Mouse (Mus musculus) right cerebral cortex, postnatal 36 days (tissue): ENCODE results near the gene Bag5.
"Not testable (repeated sequence)": the region's sequence is repeated elsewhere in the genome, so short reads cannot be mapped to it uniquely, and the experiment has no call there.

Experiments used
- DNase-seq, 2 experiments: peaks; one replicate each; pipeline ENCODE4 v3.0.0; 2022; ENCODE audit warnings: low spot score in 2 of 2, mixed read lengths in 1 of 2

Gene Bag5

DNA sequence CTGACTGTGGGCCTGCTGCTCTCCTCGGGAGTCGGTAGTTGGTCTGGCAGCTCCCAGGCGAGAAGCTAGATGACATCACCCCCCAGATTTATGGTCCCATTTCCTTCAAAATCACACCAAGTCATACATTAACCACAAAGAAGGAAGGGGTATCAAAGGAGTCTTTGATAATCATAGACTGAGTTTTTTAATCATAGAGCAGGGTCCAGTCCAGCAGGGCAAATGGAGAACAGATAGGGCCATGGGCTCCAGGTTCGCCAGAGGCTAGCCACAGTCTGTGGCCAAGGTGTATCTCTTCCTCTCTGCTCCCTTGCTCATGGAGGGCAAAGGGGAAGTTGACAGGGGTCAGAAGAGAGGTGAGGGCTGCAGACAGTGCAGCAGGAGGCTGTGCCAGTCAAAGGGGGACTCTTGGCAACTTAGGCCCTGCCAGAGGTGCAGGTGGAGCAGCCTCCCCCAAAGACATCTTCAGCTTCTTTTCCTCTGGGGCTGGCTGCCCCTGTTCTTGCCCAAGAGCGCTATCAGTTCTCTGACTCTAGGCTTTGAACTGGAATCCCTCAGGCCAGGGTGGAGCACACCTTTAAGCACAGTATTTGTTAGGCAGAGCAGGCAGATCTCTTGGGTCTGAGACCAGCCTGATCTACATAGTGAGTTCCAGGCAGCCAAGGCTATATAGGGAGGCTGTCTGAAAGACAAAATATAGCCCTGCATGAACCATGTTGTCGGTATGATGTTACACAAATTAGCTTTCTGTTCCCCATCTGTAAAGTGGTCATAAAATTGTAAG lies 37.1 kb downstream of the Bag5 start:
- DNase-seq = no peak

GRCm38 (mm10) chr12:111674850-111675486 lies 38.1 kb downstream of the Bag5 start:
- DNase-seq = no peak

DNA sequence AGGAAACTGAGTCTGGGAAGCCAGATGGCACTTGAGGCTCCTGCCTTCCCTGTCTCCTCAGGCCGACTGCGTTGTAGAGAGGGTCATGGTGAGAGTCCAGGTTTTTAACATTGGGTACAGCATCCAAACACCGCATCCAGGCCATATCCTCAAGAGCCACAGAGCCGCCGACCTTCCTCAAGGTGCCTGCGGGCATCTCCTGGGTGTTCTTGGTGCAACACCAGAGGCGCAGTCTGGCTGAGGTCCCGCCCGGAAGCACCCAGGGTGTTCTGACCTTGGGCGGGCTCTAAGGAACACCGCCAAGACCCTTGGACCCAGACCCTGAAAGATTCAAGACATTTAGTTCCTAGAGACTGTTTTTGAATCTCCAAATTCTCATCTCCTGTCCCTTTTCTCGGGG lies 40.5 kb downstream of the Bag5 start:
- no peak for DNase-seq

DNA sequence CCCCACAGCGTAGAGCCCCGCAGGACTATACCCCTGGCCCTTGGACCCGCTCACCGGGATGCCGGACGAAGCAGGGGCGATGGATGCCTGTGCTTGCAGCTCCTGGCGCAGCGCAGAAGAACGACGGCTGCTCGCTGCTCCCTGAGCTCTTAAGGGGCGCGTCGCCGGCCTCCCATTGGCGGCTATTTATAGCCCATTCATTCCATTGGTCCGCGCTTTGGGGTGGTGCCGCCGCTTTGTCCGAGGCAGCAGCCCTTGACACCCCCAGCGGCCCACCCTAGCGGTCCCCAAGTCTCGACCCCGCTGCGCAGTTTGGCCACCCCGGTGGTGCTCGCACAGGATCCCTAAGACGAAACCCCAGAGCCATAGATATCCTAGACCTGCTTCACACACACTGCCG lies 40.9 kb downstream of the Bag5 start, which contains the start of gene Ckb:
Gene Ckb, minus strand, starts transcription at position 163 of the 400 bp plus-strand sequence.
- peak; percentile 89 to 93 for DNase-seq

DNA sequence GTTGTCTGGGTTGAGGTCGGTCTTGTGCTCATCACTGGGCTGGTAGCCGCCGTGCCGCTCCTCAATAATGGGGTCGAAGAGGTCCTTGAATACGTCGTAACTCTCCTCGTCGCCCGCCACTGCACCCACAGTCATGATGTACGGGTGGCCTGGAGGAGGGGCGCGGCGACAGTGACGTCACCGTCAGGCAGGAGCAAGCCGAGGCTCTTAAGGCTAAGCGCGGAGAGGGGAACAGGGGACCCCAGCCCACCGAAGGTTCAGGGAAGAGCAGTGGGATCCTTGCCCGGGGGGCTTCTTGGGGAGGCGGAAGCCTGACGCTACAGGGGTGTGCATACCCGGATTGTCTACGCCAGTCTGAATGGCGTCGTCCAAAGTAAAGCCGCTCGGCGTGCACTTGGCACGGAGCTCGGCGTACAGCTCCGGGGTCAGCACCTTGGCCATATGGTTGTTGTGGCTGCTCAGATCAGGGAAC lies 41.6 kb downstream of the Bag5 start:
- DNase-seq = peak; percentile 75 to 81

DNA sequence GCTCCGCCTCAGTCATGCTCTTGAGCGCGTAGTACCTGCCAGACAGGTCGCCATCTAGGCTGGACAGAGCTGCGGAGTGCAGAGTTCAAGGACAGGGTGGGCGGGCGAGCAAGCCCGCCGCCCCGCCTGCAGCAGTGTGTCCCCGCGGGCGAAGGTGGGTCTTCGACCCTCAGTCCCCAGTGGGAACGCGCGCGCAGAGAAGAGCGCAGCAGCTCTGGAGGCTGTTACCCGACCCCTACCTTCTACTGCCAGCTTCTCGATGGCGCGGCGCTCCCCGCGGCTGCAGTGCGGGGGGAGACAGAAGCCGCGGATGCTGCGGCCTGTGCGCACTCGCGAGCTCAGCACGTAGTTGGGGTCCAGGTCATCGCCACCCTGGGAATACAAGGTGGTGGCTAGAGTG lies 42.1 kb downstream of the Bag5 start:
- no peak for DNase-seq

DNA sequence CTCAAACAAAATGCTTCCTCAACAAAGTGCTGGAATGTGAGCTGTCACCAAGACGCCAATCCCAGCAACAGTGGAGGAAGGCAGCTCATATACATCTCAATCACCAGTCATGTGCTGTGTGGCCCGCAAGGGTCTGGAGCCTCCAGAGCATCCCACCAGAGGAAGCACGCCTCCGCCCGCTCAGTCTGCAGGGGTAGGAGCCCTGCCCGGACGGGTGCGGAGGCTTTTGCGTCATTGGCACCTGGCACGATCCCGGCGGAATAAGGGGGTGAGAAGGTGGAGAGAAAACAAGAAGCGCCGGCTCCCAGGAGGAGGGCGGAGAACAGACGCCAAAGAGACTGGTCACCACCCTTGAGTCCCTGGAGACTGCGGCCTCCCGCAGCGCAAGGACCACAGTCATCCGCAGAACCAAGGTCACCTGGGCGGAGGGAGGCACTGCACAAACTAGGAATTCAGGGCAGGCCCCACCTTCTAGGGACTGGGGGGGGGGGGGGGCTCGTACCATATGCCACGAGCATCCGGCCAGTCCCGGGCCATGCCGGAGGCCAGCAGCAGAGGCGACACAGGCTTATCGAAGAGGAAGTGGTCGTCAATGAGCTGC lies 42.6 kb downstream of the Bag5 start:
- no peak for DNase-seq

GRCm38 (mm10) chr12:111669961-111670360 lies 43.1 kb downstream of the Bag5 start:
- DNase-seq = no peak

- no peak for DNase-seq
These were observed 43.9 kb downstream of the Bag5 start for GRCm38 (mm10) chr12:111669000-111669788.

- DNase-seq = peak; percentile 94
These were observed 44.6 kb downstream of the Bag5 start for GRCm38 (mm10) chr12:111668457-111668912.

DNA sequence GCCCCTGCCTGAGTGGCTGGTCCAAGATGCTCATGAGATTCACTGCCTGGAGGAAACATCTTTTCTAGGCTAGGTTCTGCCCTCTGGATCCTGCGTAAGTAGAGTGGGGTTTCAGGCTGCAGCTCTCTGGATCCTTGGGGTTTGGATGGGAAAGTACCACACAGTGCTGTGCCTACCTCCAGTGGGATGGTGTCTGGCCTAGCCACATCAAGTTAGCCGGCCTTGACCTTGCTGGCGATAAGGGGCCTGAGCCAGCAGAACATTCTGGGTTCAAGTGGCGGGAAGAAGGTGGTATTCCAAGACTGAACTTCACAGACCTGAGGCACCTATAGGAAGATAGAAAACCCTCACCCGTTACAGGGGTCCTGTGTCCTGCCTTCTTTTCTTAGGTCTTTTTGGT lies 45.6 kb downstream of the Bag5 start:
- no peak for DNase-seq

- DNase-seq = peak; percentile 81 to 87
These were observed 46.7 kb downstream of the Bag5 start for GRCm38 (mm10) chr12:111666380-111666779.

DNA sequence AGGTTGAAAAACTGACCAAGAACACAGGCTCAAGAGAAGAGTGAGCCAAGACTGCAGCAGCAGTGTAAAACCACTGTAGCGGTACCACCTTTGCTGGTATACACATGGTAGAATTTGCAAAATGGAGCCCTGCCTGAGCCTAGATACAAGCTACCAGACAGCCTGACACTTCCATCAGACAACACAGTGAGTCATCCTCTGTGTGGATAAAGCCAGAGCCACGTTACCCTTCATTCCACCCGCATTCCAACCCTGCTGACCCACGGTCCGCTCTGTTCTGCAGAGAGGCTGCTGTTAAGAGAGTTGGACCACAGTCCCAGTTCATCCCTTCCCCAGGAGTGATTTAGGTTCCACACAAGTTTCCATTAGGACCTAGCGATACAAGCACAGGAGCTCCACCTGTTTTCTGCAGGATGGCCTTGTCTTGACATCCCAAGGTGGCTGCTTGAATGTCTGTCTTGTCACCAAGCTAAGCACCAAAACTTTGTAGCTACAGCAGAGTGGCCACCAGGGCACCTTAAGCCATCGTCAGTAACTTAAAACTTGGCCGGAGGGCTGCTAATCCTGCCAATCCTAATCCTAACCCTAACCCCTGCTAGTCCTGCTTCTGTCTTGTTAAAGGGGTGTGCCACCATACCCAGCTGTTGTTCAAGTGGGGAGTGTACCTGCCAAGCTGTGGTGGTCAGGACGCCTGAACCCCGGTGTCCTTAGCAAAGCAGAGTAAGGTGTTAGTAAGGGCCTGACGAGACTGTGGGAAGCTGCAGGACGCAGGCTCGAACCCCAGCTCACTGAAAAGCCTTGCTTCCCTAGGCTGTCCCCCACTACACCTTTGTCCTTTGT lies 47.8 kb downstream of the Bag5 start:
- DNase-seq = no peak

DNA sequence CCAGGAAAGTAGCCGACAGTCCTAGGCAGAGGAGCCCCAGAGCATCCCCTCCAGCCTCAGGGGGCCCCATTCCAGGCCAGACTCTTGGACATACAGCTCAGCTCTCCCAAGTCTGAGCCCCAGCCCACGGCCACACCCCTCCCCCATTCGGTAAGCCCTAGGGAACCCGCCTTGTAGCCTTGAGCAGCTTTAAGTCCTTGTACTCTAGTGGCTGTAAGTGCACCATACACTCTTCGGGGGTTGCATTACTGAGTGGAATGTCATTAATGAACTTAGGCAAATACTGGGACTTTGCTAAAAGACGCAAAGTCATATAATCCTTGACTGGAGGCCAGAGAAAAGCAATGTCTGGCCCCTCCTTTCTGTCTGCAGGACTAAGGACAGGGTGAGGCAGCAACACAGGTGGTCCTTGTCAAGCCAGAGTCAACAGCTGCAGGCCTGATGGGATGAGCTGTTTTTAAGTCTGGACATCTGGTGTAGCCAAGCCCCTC lies 48.9 kb downstream of the Bag5 start:
- DNase-seq = no peak

- DNase-seq = no peak
These were observed 49.6 kb downstream of the Bag5 start for GRCm38 (mm10) chr12:111663228-111664143.

DNA sequence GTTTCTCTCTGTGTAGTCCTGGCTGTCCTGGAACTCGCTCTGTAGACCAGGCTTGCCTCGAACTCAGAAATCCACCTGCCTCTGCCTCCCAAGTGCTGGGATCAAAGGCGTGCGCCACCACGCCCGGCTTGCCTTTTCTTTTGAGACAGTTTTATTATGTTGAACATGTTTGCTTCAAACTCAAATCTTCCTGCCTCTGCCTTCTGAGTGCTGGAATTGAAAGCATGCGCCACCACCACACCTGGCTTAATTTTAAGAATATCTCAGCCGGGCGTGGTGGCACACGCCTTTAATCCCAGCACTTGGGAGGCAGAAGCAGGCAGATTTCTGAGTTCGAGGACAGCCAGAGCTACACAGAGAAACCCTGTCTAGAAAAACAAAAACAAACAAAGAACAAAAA lies 51.5 kb downstream of the Bag5 start:
- not testable (repeated sequence) for DNase-seq

DNA sequence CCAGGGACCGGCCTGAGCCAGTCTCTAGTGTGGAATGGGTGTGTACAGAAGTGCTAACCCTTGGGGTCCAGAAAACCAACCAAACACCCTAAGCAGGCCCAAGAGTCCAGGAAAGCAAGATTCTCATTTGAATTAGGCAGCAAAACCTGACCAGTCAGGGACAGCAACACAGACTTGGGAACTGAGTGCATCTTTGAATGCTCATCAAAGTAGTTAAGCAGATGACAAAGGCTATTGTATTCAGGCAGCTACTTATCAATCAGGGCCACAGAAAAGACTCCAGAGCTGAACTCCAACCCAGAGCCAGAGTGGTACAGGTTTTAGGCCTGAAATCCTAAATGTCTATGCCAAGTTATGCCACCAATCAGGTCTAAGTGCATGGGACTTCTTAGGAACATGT lies 52.4 kb downstream of the Bag5 start:
- no peak for DNase-seq
